Mouse (Mus musculus): Measurements from ENCODE around the gene Vmn1r123.
"Not testable (repeated sequence)": the region's sequence is repeated elsewhere in the genome, so short reads cannot be mapped to it uniquely, and the experiment has no call there.

Vmn1r123 gene

GRCm38 (mm10) chr7:21161885-21162284 lies at the start of gene Vmn1r123:
Gene Vmn1r123 (plus strand): TSS chr7:21162185.
- in situ Hi-C loops (cut with MboI, MseI): not testable (repeated sequence)

DNA sequence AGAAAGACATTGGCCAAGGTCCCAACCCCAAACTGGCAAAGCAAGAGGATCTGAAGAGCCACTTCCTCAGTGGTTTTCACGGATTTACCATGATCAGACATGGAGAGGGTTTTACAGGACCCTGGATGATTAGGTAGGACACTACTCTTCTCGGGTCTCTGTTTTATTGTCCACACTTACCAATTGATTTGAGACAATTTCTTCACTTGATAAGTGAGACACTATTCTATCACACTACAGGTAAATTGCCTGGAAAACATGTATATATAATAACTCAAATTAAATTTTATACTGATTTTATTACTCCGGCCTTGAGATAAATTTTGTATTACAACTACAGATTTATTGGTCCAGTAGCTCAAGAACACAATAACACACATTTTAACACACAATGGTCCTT lies 28.0 kb upstream of the Vmn1r123 start, which contains the start of gene Vmn1r122:
TSS of gene Vmn1r122 (minus strand) at position 101 of the 400 bp plus-strand sequence.
- in situ Hi-C loops (cut with MboI, MseI): not testable (repeated sequence)

DNA sequence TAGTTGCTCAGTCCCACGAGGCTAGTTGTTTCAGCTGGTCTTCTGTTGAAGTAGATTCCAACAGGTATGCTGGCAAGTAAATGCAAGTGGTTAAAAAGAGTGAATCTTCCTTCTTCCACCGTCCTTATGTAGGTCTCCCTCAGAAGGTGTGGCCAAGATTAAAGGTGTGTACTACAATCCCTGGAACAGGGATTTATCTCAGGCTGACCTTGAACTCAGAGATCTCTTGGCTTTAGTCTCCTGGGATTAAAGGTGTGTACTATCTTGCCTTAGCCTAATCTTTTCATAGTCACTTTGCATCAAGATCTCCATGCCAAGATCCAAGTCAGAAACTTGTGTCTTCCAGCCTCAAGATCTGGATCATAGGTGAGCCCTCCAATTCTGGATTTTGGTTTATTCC lies 28.3 kb downstream of the Vmn1r123 start, which contains the start of gene Gm5157:
TSS of gene Gm5157 (minus strand) at position 101 of the 400 bp plus-strand sequence.
- in situ Hi-C loops (cut with MboI, MseI): loop anchor here (25.0 kb wide), 1 partner anchor 497 kb away; no protein-coding TSS in a partner anchor

All from T-helper 2 cell (primary cell).